Mouse (Mus musculus): ENCODE measurements around the gene Radil. TPM values are rescaled to one million over a fixed set of nuclear protein-coding genes. Genes with fewer than 3 reads are reported as not detected.

Radil gene
- total RNA-seq, 4 experiments from 2014 or later: 15.1 to 24.0 (median 17.9) TPM

DNA sequence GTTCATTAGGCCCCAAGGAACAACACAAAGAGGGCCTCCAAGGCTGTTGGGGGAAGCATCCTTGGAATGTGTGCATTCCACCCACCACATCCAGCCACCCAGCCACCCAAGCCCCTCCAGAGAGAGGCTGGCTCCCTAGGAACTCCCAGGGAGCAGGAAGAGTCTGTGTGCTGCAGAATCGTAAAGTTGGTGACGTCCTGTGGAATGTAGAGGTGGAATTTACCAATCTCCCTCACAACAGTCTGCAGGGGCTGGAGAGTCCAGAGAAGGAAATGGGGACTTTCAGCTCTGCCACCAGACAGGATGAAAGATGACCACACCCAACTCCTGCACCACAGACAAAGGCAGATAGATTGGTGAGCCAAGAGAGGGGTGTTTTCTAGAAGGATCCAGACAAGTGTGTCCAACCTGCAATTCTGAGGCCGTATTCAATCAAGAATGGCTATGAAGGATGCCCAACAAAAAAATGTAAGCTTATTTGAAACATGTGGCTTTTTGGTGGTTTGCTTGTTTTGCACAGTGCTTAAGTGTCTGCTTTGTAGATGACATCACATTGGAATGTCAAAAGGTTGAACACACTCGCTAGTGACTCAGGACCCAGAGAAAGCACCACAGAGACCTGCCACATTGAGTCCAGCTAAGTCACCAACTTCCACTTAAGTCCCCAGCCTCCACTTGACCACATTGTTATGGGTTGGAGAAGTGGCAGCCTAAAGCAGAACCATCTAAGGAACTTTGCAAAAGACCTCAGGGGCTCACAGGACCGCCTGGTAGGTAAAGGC lies 5.7 kb downstream of the Radil start:
- DNase-seq (ENCODE audit: low spot score in 2 of 2): no peak

DNA sequence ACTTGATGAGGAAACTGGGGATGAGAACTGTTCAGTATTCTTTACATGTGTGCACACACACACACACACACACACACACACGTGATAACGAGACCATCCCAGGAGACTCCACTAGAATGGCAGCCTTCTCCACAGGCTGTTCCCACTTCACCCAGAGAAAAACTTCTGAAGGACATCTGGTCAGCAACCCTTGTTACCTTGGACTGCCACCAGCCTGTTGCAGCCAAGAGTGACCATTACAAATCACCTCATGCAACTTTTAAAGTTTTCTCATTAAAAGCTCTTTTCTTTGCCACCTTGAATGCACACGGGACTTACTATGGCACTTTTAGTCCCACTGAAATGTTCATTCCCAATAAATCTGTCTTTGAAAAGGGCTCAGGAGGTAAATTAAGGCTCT lies 13.6 kb downstream of the Radil start:
- no peak for DNase-seq (ENCODE audit: low spot score in 2 of 2)

GRCm38 (mm10) chr5:142535388-142535787 lies 15.5 kb downstream of the Radil start:
- DNase-seq (ENCODE audit: low spot score in 2 of 2): no peak

DNA sequence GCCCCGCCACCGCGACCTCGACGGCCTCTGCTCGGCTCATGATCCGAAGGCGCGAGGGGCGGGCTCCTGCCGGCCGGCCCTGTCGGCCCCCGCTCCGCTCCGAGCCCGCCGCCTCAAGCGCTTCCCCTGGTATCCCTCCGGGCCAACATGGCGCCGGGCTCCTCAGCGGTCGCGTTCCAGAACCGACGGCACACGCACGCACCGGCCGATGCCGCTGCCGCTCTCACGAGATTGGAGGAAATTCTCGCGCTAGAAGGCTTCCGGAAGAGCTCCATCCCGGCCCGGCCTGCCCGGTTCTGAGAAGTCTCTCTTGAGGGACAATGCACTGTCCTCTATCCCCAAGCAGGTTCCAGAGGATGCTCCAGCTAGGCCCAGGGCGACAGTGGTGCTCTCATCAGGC lies 21.0 kb downstream of the Radil start, which contains the start of gene Papolb:
TSS of gene Papolb (minus strand) at position 162 of the 400 bp plus-strand sequence.
- no peak for DNase-seq (ENCODE audit: low spot score in 2 of 2)

- DNase-seq (ENCODE audit: low spot score in 2 of 2): no peak
These were observed 26.0 kb downstream of the Radil start for GRCm38 (mm10) chr5:142524711-142525464.

DNA sequence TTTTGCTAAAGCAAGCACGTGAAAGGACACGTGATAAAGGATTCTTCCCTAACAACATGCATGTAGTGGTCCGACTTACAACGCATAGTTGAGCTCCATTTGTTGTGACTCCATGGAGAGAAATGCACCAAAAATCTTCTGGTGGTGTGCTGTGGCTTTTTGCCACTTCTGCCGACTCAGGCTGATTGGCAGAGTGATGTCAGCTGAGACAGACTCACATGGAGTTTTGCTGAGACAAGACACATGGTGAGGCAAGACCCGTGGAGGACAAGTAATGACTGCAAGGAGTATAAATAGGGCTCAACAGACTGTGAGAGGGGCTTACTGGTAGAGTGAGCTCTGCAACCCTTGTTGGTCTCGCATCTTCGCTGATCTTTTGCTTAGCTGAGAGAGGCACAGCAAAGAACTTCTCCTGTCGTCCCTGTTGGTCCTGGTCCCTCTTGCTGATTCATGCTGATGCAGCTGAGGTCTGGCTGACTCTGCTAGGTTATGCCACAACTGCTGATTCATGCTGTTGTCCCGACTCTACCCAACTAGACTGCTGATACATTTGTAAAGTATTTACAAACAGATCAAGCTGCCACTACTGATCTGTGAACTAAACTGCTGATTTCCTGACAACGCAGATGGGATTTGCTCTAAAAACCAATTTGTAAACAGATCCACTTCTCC lies 29.6 kb downstream of the Radil start:
- DNase-seq (ENCODE audit: low spot score in 2 of 2): no peak

DNA sequence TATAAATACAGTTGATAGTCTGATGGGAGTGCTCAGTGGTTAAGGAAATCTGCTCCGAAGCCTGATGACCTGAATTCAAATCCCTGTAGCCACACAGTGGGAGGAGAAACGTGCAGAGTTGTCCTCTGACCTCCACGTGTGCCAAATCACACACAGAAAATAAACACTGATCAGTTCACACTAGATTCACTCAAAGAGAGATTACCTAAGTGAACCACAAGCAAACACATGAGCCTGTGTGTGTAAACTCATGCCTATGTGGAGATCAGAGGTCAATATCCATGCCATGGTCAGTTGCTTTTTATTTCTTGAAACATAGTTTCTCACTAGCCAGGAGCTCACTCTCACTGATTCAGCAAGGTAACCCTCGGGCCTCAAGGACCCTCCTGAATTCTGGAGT lies 30.5 kb downstream of the Radil start:
- DNase-seq (ENCODE audit: low spot score in 2 of 2): no peak

DNA sequence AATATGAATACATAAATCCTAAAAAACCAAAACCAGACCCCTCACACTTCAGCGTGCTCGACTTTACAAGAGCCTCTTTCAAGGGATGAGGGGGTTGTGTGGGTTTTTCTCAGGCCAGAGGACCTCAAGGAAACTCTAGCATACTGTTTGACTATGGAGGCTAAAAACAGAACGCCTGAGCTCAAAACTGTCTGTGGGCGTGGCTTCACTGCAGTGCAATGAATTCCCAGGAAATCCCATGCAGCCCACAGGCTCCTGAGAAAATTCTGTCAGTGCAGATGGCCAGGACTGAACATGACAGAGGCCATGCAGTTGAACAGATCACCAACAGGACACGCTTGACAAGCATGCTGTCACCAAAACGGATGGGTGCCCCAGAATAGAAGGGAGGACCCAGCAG lies 31.9 kb downstream of the Radil start:
- DNase-seq (ENCODE audit: low spot score in 2 of 2): no peak

DNA sequence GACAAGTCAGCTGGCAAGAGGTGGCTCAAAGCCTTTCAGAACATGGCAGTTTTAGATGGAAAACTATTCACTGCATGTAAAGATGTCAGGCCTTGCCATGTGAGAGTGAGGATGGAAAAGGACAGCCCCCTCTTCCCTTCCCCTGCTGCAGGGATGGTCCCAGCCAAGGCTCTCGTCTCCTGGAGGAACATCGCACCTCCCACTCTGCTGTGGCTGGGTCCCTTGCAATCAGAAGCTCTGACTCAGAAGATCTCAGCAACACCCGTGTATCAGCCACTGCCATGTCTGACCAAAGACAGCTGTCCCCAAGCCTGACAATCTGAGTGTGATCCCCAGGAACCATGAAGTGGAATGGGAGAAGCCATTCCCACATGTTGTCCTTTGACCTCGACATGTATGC lies 38.8 kb downstream of the Radil start:
- DNase-seq (ENCODE audit: low spot score in 2 of 2): peak in 1 of 2 experiments; percentile 41

DNA sequence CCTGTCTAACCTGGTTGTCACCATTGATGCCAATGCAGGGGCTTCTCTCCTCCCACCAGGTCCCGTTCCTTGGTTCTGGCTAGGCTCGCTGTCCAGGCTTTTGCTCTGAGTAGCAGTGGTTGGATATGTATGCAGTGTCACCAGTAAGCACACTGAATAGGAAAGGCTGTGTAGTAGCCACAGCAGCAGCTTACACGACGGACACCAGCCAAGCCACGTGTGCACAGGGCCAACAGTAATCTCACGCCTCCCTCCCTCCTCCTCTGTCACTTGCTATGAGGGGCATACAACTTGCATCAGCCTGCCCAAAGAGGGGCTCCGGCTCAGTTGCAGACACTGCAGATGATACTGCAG lies 40.9 kb downstream of the Radil start:
- no peak for DNase-seq (ENCODE audit: low spot score in 2 of 2)

- no peak for DNase-seq (ENCODE audit: low spot score in 2 of 2)
These were observed 41.5 kb downstream of the Radil start for GRCm38 (mm10) chr5:142509141-142510060.

- DNase-seq (ENCODE audit: low spot score in 2 of 2): no peak
These were observed 45.0 kb downstream of the Radil start for GRCm38 (mm10) chr5:142505695-142506423.

GRCm38 (mm10) chr5:142504175-142504574 lies 46.7 kb downstream of the Radil start:
- no peak for DNase-seq (ENCODE audit: low spot score in 2 of 2)

- DNase-seq (ENCODE audit: low spot score in 2 of 2): peak; percentile 43 to 86
These were observed 48.5 kb downstream of the Radil start for GRCm38 (mm10) chr5:142502414-142502813.

DNA sequence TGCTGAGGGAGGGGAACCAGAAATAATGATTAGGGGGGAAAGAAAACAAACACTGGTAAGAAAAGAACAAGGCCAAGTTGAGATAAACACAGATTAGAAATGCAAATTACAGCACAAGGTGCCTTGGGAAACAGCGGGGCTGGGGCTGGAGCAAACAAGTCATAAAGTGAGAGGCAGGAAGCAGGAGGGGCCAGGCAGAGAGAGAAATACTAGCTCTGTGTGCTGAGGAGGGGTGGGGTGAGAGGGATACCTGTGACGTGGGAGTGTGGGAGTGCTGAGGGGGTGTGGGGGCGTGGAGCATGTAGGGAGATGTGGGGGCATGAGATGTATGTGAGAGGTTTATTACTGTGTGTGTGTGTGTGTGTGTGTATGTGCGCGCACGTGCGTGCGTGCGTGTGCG lies 50.0 kb downstream of the Radil start:
- no peak for DNase-seq (ENCODE audit: low spot score in 2 of 2)

- no peak for DNase-seq (ENCODE audit: low spot score in 2 of 2)
These were observed 51.9 kb downstream of the Radil start for GRCm38 (mm10) chr5:142498964-142499363.

GRCm38 (mm10) chr5:142495321-142496096 lies 55.4 kb downstream of the Radil start:
- DNase-seq (ENCODE audit: low spot score in 2 of 2): no peak

DNA sequence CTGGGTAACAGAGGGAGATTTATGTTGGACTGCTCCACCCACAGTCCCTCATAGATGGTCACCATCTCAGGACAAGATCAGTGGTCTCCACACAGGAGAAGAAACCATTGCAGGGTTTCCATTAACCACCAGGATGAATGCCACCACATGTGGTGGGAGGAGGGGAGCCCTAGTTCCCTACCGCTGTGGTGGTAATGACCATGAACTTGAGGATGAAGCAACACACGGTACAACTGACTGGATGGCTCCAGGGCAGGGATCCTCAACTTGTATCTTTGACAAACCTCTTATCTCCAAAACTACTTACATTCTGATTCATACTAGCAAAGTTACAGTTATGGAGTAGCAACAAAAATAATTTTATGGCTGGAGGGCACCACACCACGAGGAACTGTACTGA lies 57.6 kb downstream of the Radil start:
- no peak for DNase-seq (ENCODE audit: low spot score in 2 of 2)

- DNase-seq (ENCODE audit: low spot score in 2 of 2): no peak
These were observed 60.8 kb downstream of the Radil start for GRCm38 (mm10) chr5:142489955-142490707.
